In genomic region chr7:30589435-30590301, GRCm38 (mm10) we compare ENCODE assay signal across 8 mouse cellular contexts. TPM values are rescaled to one million over a fixed set of nuclear protein-coding genes. Genes with fewer than 3 reads are reported as not detected.
DNase-seq lines count a peak whose midpoint lies in the region; ATAC-seq lines count a peak whose summit lies in the region.

No protein-coding gene starts in this region.

- 28% methylated on average over 40 of the region's 40 CpGs for WGBS in hindbrain, embryonic 12.5 days

- H3K36me3 ChIP-seq in hindbrain, embryonic 12.5 days = peaks cover 20% of the 10 kb centered on the region

- H3K4me2 ChIP-seq in hindbrain, embryonic 12.5 days (replicated peaks) = peak overlapping the region; percentile 86

- H3K4me3 ChIP-seq in hindbrain, embryonic 12.5 days = peak overlapping the region; percentile 99

- H3K9me3 ChIP-seq in hindbrain, embryonic 12.5 days (replicated peaks) = no peaks in the 10 kb centered on the region

- peak; percentile 67 for ATAC-seq in hindbrain, embryonic 12.5 days (ENCODE audit: low FRiP score)

- peak; percentile 90 for DNase-seq in R1 (ENCODE audit: low read depth, low spot score)
- DNase-seq in cerebellum, postnatal 25 days = peak; percentile 86 to 91
- DNase-seq in frontal cortex, postnatal 14 days (ENCODE audit: low spot score in 2 of 2) = peak; percentile 66 to 77
- DNase-seq in layer of hippocampus, postnatal 10 days (ENCODE audit: low spot score in 2 of 2) = peak; percentile 90 to 93
- peak; percentile 84 for DNase-seq in lung, postnatal 25 days (ENCODE audit: low spot score)
- DNase-seq in retina, embryonic 14.5 days (ENCODE audit: low spot score) = peak; percentile 96
- peak; percentile 94 for DNase-seq in thymus, postnatal 4 days

- H3K4me1 ChIP-seq in hindbrain, embryonic 12.5 days = peaks cover 26% of the 10 kb centered on the region

- H3K27me3 ChIP-seq in hindbrain, embryonic 12.5 days = no peaks in the 10 kb centered on the region

- peak overlapping the region; percentile 59 for H3K9ac ChIP-seq in hindbrain, embryonic 12.5 days

- H3K27ac ChIP-seq in hindbrain, embryonic 12.5 days = peak overlapping the region; percentile 93

RNA-seq across cellular contexts. Expression of gene Kmt2b, which starts 1.1 kb away (rescaled TPM):
- 8.8 and 9.9 TPM in 2 replicates for polyA plus RNA-seq in hindbrain, embryonic 12.5 days (2016; fragmentation: Nextera tagmentation; extraction: Ambion mirVana)
- 10 to 100 TPM; 57.8 to 59.8 TPM for total RNA-seq in layer of hippocampus, postnatal 10 days (2021)

RNA-seq across cellular contexts. Expression of gene Zbtb32, which starts 9.0 kb away (rescaled TPM):
- 0.17 and 0.39 TPM in 2 replicates for polyA plus RNA-seq in hindbrain, embryonic 12.5 days (2016; fragmentation: Nextera tagmentation; extraction: Ambion mirVana)
- total RNA-seq in layer of hippocampus, postnatal 10 days (2021) = not detected

RNA-seq across cellular contexts. Expression of gene Upk1a, which starts 23.0 kb away (rescaled TPM):
- 0.21 and 0.35 TPM in 2 replicates for polyA plus RNA-seq in hindbrain, embryonic 12.5 days (2016; fragmentation: Nextera tagmentation; extraction: Ambion mirVana)
- under 1 TPM; 0.22 to 0.34 TPM for total RNA-seq in layer of hippocampus, postnatal 10 days (2021)

RNA-seq across cellular contexts. Expression of gene Igflr1, which starts 24.4 kb away (rescaled TPM):
- 4.2 and 6.3 TPM in 2 replicates for polyA plus RNA-seq in hindbrain, embryonic 12.5 days (2016; fragmentation: Nextera tagmentation; extraction: Ambion mirVana)
- 1 to 10 TPM; 2.4 to 2.8 TPM for total RNA-seq in layer of hippocampus, postnatal 10 days (2021)

RNA-seq across cellular contexts. Expression of gene Psenen, which starts 26.2 kb away (rescaled TPM):
- polyA plus RNA-seq in hindbrain, embryonic 12.5 days (2016; fragmentation: Nextera tagmentation; extraction: Ambion mirVana) = 128 and 139 TPM in 2 replicates
- 10 to 100 TPM; 79.4 to 87.1 TPM for total RNA-seq in layer of hippocampus, postnatal 10 days (2021)

Comparison
In these comparisons a context has a peak if more than half of its experiments do, and no peak if none do; other contexts are left out.
1. Peak in every context shown above with its lines: DNase-seq, ATAC-seq, H3K4me3 ChIP-seq and H3K27ac ChIP-seq.